Mouse (Mus musculus) cerebellum, postnatal 25 days (tissue): Measurements from ENCODE around the gene Itpkb.
A peak's percentile ranks its signal among the peaks of the same experiment; 100 is the strongest.
"Not testable (repeated sequence)": the region's sequence is repeated elsewhere in the genome, so short reads cannot be mapped to it uniquely, and the experiment has no call there.

Experiments
- DNase-seq, 2 experiments: peaks; one replicate each; pipeline ENCODE4 v3.0.0; 2021; ENCODE audit warnings: mixed read lengths in 2 of 2

Gene Itpkb

GRCm38 (mm10) chr1:180370858-180371652 is 40.8 kb downstream of the Itpkb start:
- DNase-seq, result no peak

GRCm38 (mm10) chr1:180372258-180372657 is 42.0 kb downstream of the Itpkb start:
- not testable (repeated sequence) for DNase-seq

- DNase-seq, result no peak
These were observed 46.3 kb downstream of the Itpkb start for GRCm38 (mm10) chr1:180376598-180376997.

GRCm38 (mm10) chr1:180379559-180379958 is 49.3 kb downstream of the Itpkb start:
- no peak for DNase-seq

GRCm38 (mm10) chr1:180382358-180382757 is 52.1 kb downstream of the Itpkb start:
- DNase-seq, result no peak

GRCm38 (mm10) chr1:180383884-180384283 is 53.6 kb downstream of the Itpkb start:
- no peak for DNase-seq

- DNase-seq, result no peak
These were observed 54.2 kb downstream of the Itpkb start for GRCm38 (mm10) chr1:180384486-180384885.

- DNase-seq, result no peak
These were observed 55.0 kb downstream of the Itpkb start for GRCm38 (mm10) chr1:180385308-180385707.

- DNase-seq, result peak; percentile 98 to 99
These were observed 56.9 kb downstream of the Itpkb start for GRCm38 (mm10) chr1:180386951-180387749.

- DNase-seq, result no peak
These were observed 57.6 kb downstream of the Itpkb start for GRCm38 (mm10) chr1:180387750-180388480.

GRCm38 (mm10) chr1:180388481-180388880 is 58.2 kb downstream of the Itpkb start:
- no peak for DNase-seq

- not testable (repeated sequence) for DNase-seq
These were observed 59.0 kb downstream of the Itpkb start for GRCm38 (mm10) chr1:180389213-180389760.

- peak; percentile 56 to 72 for DNase-seq
These were observed 60.0 kb downstream of the Itpkb start for GRCm38 (mm10) chr1:180390321-180390731.

GRCm38 (mm10) chr1:180390746-180391574 is 60.7 kb downstream of the Itpkb start:
- no peak for DNase-seq

GRCm38 (mm10) chr1:180391575-180391945 is 61.3 kb downstream of the Itpkb start:
- DNase-seq, result no peak

- DNase-seq, result no peak
These were observed 62.0 kb downstream of the Itpkb start for GRCm38 (mm10) chr1:180392137-180392798.

- no peak for DNase-seq
These were observed 62.9 kb downstream of the Itpkb start for GRCm38 (mm10) chr1:180393017-180393797.

GRCm38 (mm10) chr1:180393873-180394272 is 63.6 kb downstream of the Itpkb start:
- no peak for DNase-seq

GRCm38 (mm10) chr1:180397734-180398133 is 67.4 kb downstream of the Itpkb start:
- no peak for DNase-seq

GRCm38 (mm10) chr1:180398446-180398845 is 68.2 kb downstream of the Itpkb start:
- DNase-seq, result no peak
